Mouse (Mus musculus): ENCODE data around the gene Taf8. TPM values are rescaled to one million over a fixed set of nuclear protein-coding genes. Genes with fewer than 3 reads are reported as not detected.

Gene Taf8
- total RNA-seq (2023) = 10 to 100 TPM; 68.2 to 80.5 TPM

GRCm38 (mm10) chr17:47501946-47502706 lies at the start of gene Taf8:
Gene Taf8 (minus strand): TSS chr17:47502292.

DNA sequence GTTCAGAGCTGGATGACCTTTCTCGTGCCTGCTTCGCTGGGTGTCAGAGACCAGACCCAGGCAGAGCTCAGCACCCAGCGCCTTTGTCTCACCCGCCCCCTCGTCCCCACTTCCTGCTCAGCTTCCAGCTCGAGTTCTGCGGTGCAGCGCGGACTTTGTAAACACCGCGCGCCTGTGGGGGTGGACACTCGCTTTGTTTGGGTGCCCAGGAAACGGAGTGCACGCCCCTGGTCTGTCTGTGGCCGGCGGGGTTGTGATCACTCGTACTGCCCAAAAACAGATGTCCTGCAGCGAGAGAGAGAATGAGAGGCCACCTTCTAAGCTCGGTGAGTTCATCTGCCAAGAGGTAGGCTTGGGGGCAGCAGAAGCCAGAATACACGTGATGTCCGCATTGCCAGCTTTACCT lies 2.9 kb upstream of the Taf8 start, which contains the start of gene Ccnd3:
Gene Ccnd3, plus strand, starts transcription at position 111 of the 406 bp plus-strand sequence.

DNA sequence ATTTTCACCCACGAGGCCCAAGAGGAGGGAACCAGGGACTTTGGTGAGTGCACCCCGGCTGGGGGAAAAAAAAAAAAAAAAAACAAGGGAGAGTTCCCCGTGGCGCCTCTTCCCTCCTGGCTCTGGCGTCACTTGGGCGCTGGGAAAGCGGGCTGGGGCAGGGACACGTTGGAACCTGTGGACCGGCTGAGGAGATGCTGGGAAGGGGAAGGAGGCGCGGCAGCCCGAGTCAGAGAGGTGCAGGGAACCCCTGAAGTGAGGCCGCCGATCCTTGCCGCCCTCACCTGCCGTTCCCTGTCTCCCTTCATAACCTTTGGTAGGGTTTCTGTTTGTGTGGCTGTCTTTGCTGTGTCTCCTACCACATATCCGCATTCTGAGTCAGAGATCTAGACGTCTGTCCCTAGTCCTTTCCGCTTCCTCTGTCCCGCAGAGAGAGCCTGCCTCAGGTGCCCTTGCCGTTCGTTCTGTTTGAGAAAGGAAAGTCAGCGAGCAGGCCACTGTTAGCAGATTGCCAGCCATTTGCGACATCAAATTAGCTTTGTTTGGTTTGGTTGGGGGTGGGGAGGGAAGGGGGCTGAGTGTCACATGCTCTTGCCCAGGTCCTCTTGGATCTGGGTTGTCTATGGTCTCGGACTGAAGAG lies 65.1 kb downstream of the Taf8 start, which contains the start of gene 1700001C19Rik:
Gene 1700001C19Rik, minus strand, starts transcription at position 470 of the 641 bp plus-strand sequence.

DNA sequence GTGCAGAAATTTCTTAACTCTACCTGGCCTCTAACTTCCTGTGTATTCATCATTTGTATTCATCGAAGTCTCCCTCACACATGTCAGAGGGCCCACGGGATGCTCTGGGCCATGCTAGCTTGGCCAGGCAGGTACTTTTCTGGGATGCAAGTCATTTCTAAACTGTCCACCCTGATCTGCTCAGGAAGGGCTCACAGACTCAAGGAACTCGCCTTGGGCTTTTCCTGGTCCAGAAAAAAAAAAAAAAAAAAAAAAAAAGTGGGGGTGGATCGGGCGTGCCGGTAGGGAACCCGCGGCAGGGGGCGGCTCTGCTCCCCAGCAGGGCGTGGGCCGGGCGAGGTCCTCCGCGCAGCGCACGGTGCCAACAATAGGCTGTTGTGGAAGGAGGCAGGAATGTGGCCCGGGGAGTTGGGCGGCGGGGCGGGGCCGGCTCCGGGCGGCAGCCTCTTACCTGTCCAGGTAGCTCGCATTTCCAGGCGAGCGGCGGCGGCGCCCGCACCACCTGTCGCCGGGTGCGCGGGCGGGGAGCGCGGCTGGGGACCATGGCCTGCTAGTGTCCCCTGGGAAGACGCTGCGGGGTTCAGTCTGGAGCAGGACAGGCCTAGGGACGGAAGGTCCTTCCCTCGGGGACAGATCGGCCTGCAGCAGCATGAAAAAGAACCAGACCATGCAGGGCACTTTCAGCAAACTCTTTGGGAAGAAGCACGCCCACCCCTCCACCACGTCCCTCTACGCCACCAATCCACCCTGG lies 65.8 kb downstream of the Taf8 start, which contains the start of gene AI661453:
Gene AI661453, plus strand, starts transcription at position 460 of the 751 bp plus-strand sequence.

Other genes with a start within 250 kb of the Taf8 start
- gene Mrps10, start 133.4 kb downstream of the Taf8 start, total RNA-seq (2023) = 10 to 100 TPM; 21.0 to 27.3 TPM
- gene Guca1b, start 116.9 kb downstream of the Taf8 start, total RNA-seq (2023) = 1 to 10 TPM; 5.3 to 5.5 TPM
- gene Guca1a, start 101.7 kb downstream of the Taf8 start, total RNA-seq (2023) = not detected
- gene AI661453, start 65.7 kb downstream of the Taf8 start, total RNA-seq (2023) = not detected
- not detected for gene 1700001C19Rik, start 64.9 kb downstream of the Taf8 start, total RNA-seq (2023)
- 100 to 1,000 TPM; 421 to 461 TPM for gene Ccnd3, start 2.8 kb upstream of the Taf8 start, total RNA-seq (2023)
- 10 to 100 TPM; 15.2 to 15.8 TPM for gene Bysl, start 109.2 kb upstream of the Taf8 start, total RNA-seq (2023)
- gene Med20, start 109.3 kb upstream of the Taf8 start, total RNA-seq (2023) = 10 to 100 TPM; 68.0 to 70.9 TPM
- 1 to 10 TPM; 3.6 to 4.6 TPM for gene Gm20517, start 109.3 kb upstream of the Taf8 start, total RNA-seq (2023)
- gene Usp49, start 128.4 kb upstream of the Taf8 start, total RNA-seq (2023) = 1 to 10 TPM; 6.1 to 9.7 TPM
- 100 to 1,000 TPM; 123 to 146 TPM for gene Tomm6, start 186.1 kb upstream of the Taf8 start, total RNA-seq (2023)
- 1 to 10 TPM; 1.6 to 3.8 TPM for gene Frs3, start 186.7 kb upstream of the Taf8 start, total RNA-seq (2023)
- not detected for gene Gm21981, start 192.2 kb upstream of the Taf8 start, total RNA-seq (2023)
- gene Prickle4, start 192.4 kb upstream of the Taf8 start, total RNA-seq (2023) = under 1 TPM in 1 of 2 experiments, not detected in 1; 0.80 TPM
- gene Pgc, start 224.6 kb upstream of the Taf8 start, total RNA-seq (2023) = not detected
- 10 to 100 TPM; 29.8 to 35.4 TPM for gene Tfeb, start 234.7 kb upstream of the Taf8 start, total RNA-seq (2023)